Mouse (Mus musculus) MEL (cell line): Measurements from ENCODE around the gene Cpeb2. TPM values are rescaled to one million over a fixed set of nuclear protein-coding genes. Genes with fewer than 3 reads are reported as not detected.

ENCODE experiments used
- DNase-seq: peaks from one replicate; pipeline ENCODE4 v3.0.0; 2011; ENCODE audit warnings: low read depth, low spot score
- H3K27ac ChIP-seq: 2 replicates; pipeline ENCODE4 v1.5.1; 2012; ENCODE audit warnings: low read depth, mild to moderate bottlenecking, control low read depth, low read length, moderate library complexity; ENCODE audit not compliant: control insufficient read depth
- H3K27me3 ChIP-seq, 2 experiments: fragments of 150-350 bp in 1 of 2; sonication (generic) in 1 of 2; 2 replicates each; pipeline ENCODE4 v1.6.1; 2012; ENCODE audit warnings: low read length in 2 of 2, mild to moderate bottlenecking in 2 of 2, improper control_type of control experiment in 1 of 2, moderate library complexity in 1 of 2; ENCODE audit not compliant: insufficient read depth in 2 of 2, control insufficient read depth in 1 of 2
- H3K36me3 ChIP-seq, 2 experiments: 2 replicates each; pipeline ENCODE4 v1.6.1; 2012 to 2014; ENCODE audit warnings: low read length in 2 of 2, improper control_type of control experiment in 1 of 2, inconsistent platforms in 1 of 2, mild to moderate bottlenecking in 1 of 2; ENCODE audit not compliant: insufficient read depth in 2 of 2, control insufficient read depth in 1 of 2
- H3K4me1 ChIP-seq, 2 experiments: fragments of 150-350 bp in 1 of 2; sonication (generic) in 1 of 2; 2 replicates each; pipeline ENCODE4 v1.6.1; 2012; ENCODE audit warnings: low read length in 2 of 2, improper control_type of control experiment in 1 of 2, mild to moderate bottlenecking in 1 of 2; ENCODE audit not compliant: insufficient read depth in 2 of 2, control insufficient read depth in 1 of 2
- H3K4me3 ChIP-seq, 2 experiments: fragments of 150-350 bp in 1 of 2; sonication (generic) in 1 of 2; 2 replicates each; pipeline ENCODE4 v1.5.1; 2012; ENCODE audit warnings: low read depth in 2 of 2, low read length in 2 of 2, mild to moderate bottlenecking in 2 of 2, moderate library complexity in 2 of 2, control low read depth in 1 of 2, improper control_type of control experiment in 1 of 2; ENCODE audit not compliant: control insufficient read depth in 1 of 2, insufficient read depth in 1 of 2
- H3K79me2 ChIP-seq: 2 replicates; pipeline ENCODE4 v1.6.1; 2012; ENCODE audit warnings: mild to moderate bottlenecking, low read length, moderate library complexity; ENCODE audit not compliant: control insufficient read depth, poor library complexity, insufficient read depth
- H3K9ac ChIP-seq: 2 replicates; pipeline ENCODE4 v1.6.1; 2012; ENCODE audit warnings: low read depth, mild to moderate bottlenecking, control low read depth, low read length, moderate library complexity; ENCODE audit not compliant: control insufficient read depth, poor library complexity, severe bottlenecking
- H3K9me3 ChIP-seq: fragments of 150-350 bp; sonication (generic); replicated peaks from 2 replicates; pipeline ENCODE4 v1.6.1; 2012; ENCODE audit warnings: mild to moderate bottlenecking, low read length, improper control_type of control experiment, moderate library complexity; ENCODE audit not compliant: insufficient read depth
- CHD1 ChIP-seq: IDR thresholded peaks from 2 replicates; pipeline ENCODE4 v1.6.1; 2012; ENCODE audit warnings: low read depth, mild to moderate bottlenecking, inconsistent platforms, low read length, improper control_type of control experiment
- CTCF ChIP-seq, 3 experiments: IDR thresholded peaks in 2 of 3; conservative IDR thresholded peaks in 1 of 3; 2 replicates each; pipeline ENCODE4 v1.5.1; 2011 to 2012; ENCODE audit warnings: low read length in 3 of 3, low read depth in 2 of 3, mild to moderate bottlenecking in 2 of 3, improper control_type of control experiment in 1 of 3, inconsistent platforms in 1 of 3, mixed read lengths in 1 of 3, moderate library complexity in 1 of 3; ENCODE audit not compliant: control insufficient read depth in 1 of 3, insufficient read depth in 1 of 3, poor library complexity in 1 of 3, severe bottlenecking in 1 of 3
- E2F4 ChIP-seq: IDR thresholded peaks from 2 replicates; pipeline ENCODE4 v1.6.1; 2011; ENCODE audit warnings: low read depth, low read length, improper control_type of control experiment, borderline replicate concordance
- ELF1 ChIP-seq: IDR thresholded peaks from 2 replicates; pipeline ENCODE4 v1.6.1; 2014; ENCODE audit warnings: low read depth, mild to moderate bottlenecking, inconsistent platforms, low read length, improper control_type of control experiment, moderate library complexity
- EP300 ChIP-seq, 2 experiments: IDR thresholded peaks; 2 replicates each; pipeline ENCODE4 v1.6.1; 2011; ENCODE audit warnings: improper control_type of control experiment in 2 of 2, low read length in 2 of 2, low read depth in 1 of 2, mild to moderate bottlenecking in 1 of 2
- GABPA ChIP-seq: IDR thresholded peaks from 2 replicates; pipeline ENCODE4 v1.6.1; 2012; ENCODE audit warnings: low read depth, mild to moderate bottlenecking, inconsistent platforms, low read length, improper control_type of control experiment, moderate library complexity
- GATA1 ChIP-seq: IDR thresholded peaks from 2 replicates; pipeline ENCODE4 v1.6.1; 2011; ENCODE audit warnings: low read depth, low read length, improper control_type of control experiment
- KAT2A ChIP-seq: conservative IDR thresholded peaks from 2 replicates; pipeline ENCODE4 v1.6.1; 2012; ENCODE audit warnings: low read depth, low read length, improper control_type of control experiment, inconsistent platforms
- MAX ChIP-seq: IDR thresholded peaks from 2 replicates; pipeline ENCODE4 v1.6.1; 2011; ENCODE audit warnings: low read length, improper control_type of control experiment
- MXI1 ChIP-seq: IDR thresholded peaks from 2 replicates; pipeline ENCODE4 v1.6.1; 2011; ENCODE audit warnings: mild to moderate bottlenecking, low read depth, low read length, improper control_type of control experiment
- RAD21 ChIP-seq: IDR thresholded peaks from 2 replicates; pipeline ENCODE4 v1.6.1; 2011; ENCODE audit warnings: mild to moderate bottlenecking, low read depth, low read length, improper control_type of control experiment
- SIN3A ChIP-seq: IDR thresholded peaks from 2 replicates; pipeline ENCODE4 v1.6.1; 2012; ENCODE audit warnings: low read length, improper control_type of control experiment, inconsistent platforms
- SMC3 ChIP-seq: IDR thresholded peaks from 2 replicates; pipeline ENCODE4 v1.6.1; 2011; ENCODE audit warnings: low read depth, low read length, improper control_type of control experiment
- USF1 ChIP-seq: IDR thresholded peaks from 2 replicates; pipeline ENCODE4 v1.6.1; 2014; ENCODE audit warnings: low read depth, mild to moderate bottlenecking, inconsistent platforms, low read length, improper control_type of control experiment, moderate library complexity
- USF2 ChIP-seq, 2 experiments: IDR thresholded peaks; 2 replicates each; pipeline ENCODE4 v1.6.1; 2011 to 2012; ENCODE audit warnings: improper control_type of control experiment in 2 of 2, low read length in 2 of 2, borderline replicate concordance in 1 of 2, inconsistent platforms in 1 of 2, low read depth in 1 of 2, mild to moderate bottlenecking in 1 of 2; ENCODE audit not compliant: insufficient read depth in 1 of 2
- ZKSCAN1 ChIP-seq: IDR thresholded peaks from 2 replicates; pipeline ENCODE4 v1.6.1; 2012; ENCODE audit warnings: low read depth, mild to moderate bottlenecking, inconsistent platforms, low read length, improper control_type of control experiment, moderate library complexity
- ZNF384 ChIP-seq: IDR thresholded peaks from 2 replicates; pipeline ENCODE4 v1.6.1; 2012; ENCODE audit warnings: low read depth, mild to moderate bottlenecking, inconsistent platforms, low read length, improper control_type of control experiment
- polyA plus RNA-seq, 2 experiments: library from polyadenylated mRNA; stranded (reverse) in 1 of 2; unstranded in 1 of 2; fragments of >175 nt in 1 of 2; fragments of >200 nt in 1 of 2; gene quantifications; 2 replicates each; pipeline versions ENCODE4 v1.2.1 to v1.2.4; 2012; ENCODE audit warnings: low replicate concordance in 2 of 2, low read depth in 1 of 2; ENCODE audit not compliant: insufficient read length in 2 of 2, insufficient read depth in 1 of 2, missing spikeins in 1 of 2
- total RNA-seq: library from RNA; depleted of rRNA; stranded (reverse); fragments of 300-350 nt; gene quantifications from 2 replicates; pipeline ENCODE4 v1.2.3, GENCODE M21; 2012

Gene Cpeb2
- total and polyA plus RNA-seq, 3 experiments: 0.69 to 2.0 TPM; not detected in 1

- no peaks in the 10 kb centered on the region for H3K9me3 ChIP-seq
- peaks cover 11 to 25% of the 10 kb centered on the region in 2 experiments for H3K4me1 ChIP-seq
- peak overlapping the region in 1 of 2 experiments; percentile 96; a peak in 2 of 4 replicates for H3K4me3 ChIP-seq
- H3K79me2 ChIP-seq: peaks cover 21% of the 10 kb centered on the region
- H3K9ac ChIP-seq: no peak overlapping the region
- H3K36me3 ChIP-seq: peaks cover 3 to 21% of the 10 kb centered on the region in 2 experiments; a peak in 3 of 4 replicates
- H3K27me3 ChIP-seq: no peaks in the 10 kb centered on the region
- H3K27ac ChIP-seq: no peak overlapping the region
- DNase-seq: no peak
- TF ChIP-seq GABPA: no peak
- TF ChIP-seq EP300 (IDR thresholded peaks at IDR 0.05; ENCODE audit: low read depth in 1 of 2, low read length in 2 of 2): no peak
- no peak for TF ChIP-seq KAT2A
- TF ChIP-seq MXI1: no peak
- TF ChIP-seq ELF1: no peak
- TF ChIP-seq ZKSCAN1: no peak
- no peak for TF ChIP-seq SIN3A
- no peak for TF ChIP-seq ZNF384
- TF ChIP-seq GATA1: no peak
- no peak for TF ChIP-seq CHD1
- no peak for TF ChIP-seq USF2 (IDR thresholded peaks at IDR 0.05; ENCODE audit: borderline replicate concordance in 1 of 2, insufficient read depth in 1 of 2, low read depth in 1 of 2, low read length in 2 of 2)
- no peak for TF ChIP-seq USF1
- no peak for TF ChIP-seq RAD21
- TF ChIP-seq MAX: no peak
- TF ChIP-seq, all 39 proteins: peak for 0
Measured at GRCm38 (mm10) chr5:43235997-43236396, 3.0 kb downstream of the Cpeb2 start.

- peak; percentile 53 for TF ChIP-seq RAD21
- no peak for TF ChIP-seq E2F4
- TF ChIP-seq CTCF (IDR thresholded peaks at IDR 0.05 in 2 of 3, conservative IDR thresholded peaks at IDR 0.05 in 1 of 3; ENCODE audit: control insufficient read depth in 1 of 3, insufficient read depth in 1 of 3, low read depth in 2 of 3, low read length in 3 of 3, poor library complexity in 1 of 3, severe bottlenecking in 1 of 3): peak in 2 of 3 experiments; percentile 2 to 40; a peak in 3 of 6 replicates
- TF ChIP-seq SMC3: peak; percentile 26; the same call in 1 of the 2 replicates
- no peak for TF ChIP-seq ZNF384
- H3K4me1 ChIP-seq: peaks cover 11 to 24% of the 10 kb centered on the region in 2 experiments
- no peak overlapping the region for H3K27ac ChIP-seq
- H3K79me2 ChIP-seq: peaks cover 21% of the 10 kb centered on the region
- H3K27me3 ChIP-seq: no peaks in the 10 kb centered on the region
- DNase-seq: peak; percentile 42
- no peak overlapping the region for H3K9ac ChIP-seq
- peaks cover 3 to 21% of the 10 kb centered on the region in 2 experiments; a peak in 3 of 4 replicates for H3K36me3 ChIP-seq
- peak overlapping the region in 1 of 2 experiments; percentile 96; a peak in 1 of 4 replicates for H3K4me3 ChIP-seq
- H3K9me3 ChIP-seq: no peaks in the 10 kb centered on the region
Measured at GRCm38 (mm10) chr5:43236476-43236875, 3.5 kb downstream of the Cpeb2 start.
